Mouse (Mus musculus) midbrain, embryonic 11.5 days (tissue): ENCODE data around the gene Glis3. TPM values are rescaled to one million over a fixed set of nuclear protein-coding genes. Genes with fewer than 3 reads are reported as not detected.

Experiments
- ATAC-seq: fragments of 200-750 bp; cut with Nextera tagmentation; 2 replicates; pipeline ENCODE4 v1.8.0; 2017; ENCODE audit warnings: moderate TSS enrichment, moderate library complexity; ENCODE audit not compliant: low FRiP score
- DNase-seq: peaks from one replicate; pipeline ENCODE4 v3.0.0; 2015; ENCODE audit warnings: low spot score; ENCODE audit errors: missing footprints
- H3K27ac ChIP-seq: fragments of 300-500 bp; sonication (generic); 2 replicates; pipeline ENCODE4 v1.5.1; 2014; ENCODE audit warnings: low read depth, low read length
- H3K27me3 ChIP-seq: fragments of 300-500 bp; sonication (generic); 2 replicates; pipeline ENCODE4 v1.6.1; 2014; ENCODE audit warnings: mild to moderate bottlenecking, low read length, moderate library complexity, mixed read lengths; ENCODE audit not compliant: control insufficient read depth, insufficient read depth
- H3K36me3 ChIP-seq: fragments of 300-500 bp; sonication (generic); 2 replicates; pipeline ENCODE4 v1.6.1; 2014; ENCODE audit warnings: mild to moderate bottlenecking, low read length, moderate library complexity, mixed read lengths; ENCODE audit not compliant: control insufficient read depth, insufficient read depth
- H3K4me1 ChIP-seq: fragments of 300-500 bp; sonication (generic); 2 replicates; pipeline ENCODE4 v1.6.1; 2014; ENCODE audit warnings: low read length; ENCODE audit not compliant: control insufficient read depth, insufficient read depth
- H3K4me2 ChIP-seq: fragments of 300-500 bp; sonication (generic); 2 replicates; pipeline ENCODE4 v1.6.1; 2014; ENCODE audit warnings: mild to moderate bottlenecking, moderate library complexity
- H3K4me3 ChIP-seq: fragments of 300-500 bp; sonication (generic); 2 replicates; pipeline ENCODE4 v1.5.1; 2014; ENCODE audit warnings: low read depth, low read length
- H3K9ac ChIP-seq: fragments of 300-500 bp; sonication (generic); 2 replicates; pipeline ENCODE4 v1.6.1; 2014; ENCODE audit warnings: low read length
- H3K9me3 ChIP-seq: fragments of 300-500 bp; sonication (generic); 2 replicates; pipeline ENCODE4 v1.6.1; 2016; ENCODE audit warnings: low read length; ENCODE audit not compliant: control insufficient read depth
- WGBS: fragments of 180-500 bp; shearing (Covaris S2); extraction: QIAGEN DNeasy Blood & Tissue Kit; methylation state at CpG from one replicate; pipeline ENCODE4 v1.1.7; 2014; 5-methylcytosine and 5-hydroxymethylcytosine counted together
- polyA plus RNA-seq: library from polyadenylated mRNA; unstranded; fragments of >200 nt; fragmentation: Nextera tagmentation; extraction: Ambion mirVana; gene quantifications from 2 replicates; pipeline ENCODE4 v1.2.1, GENCODE M21; 2014

Glis3 gene
- polyA plus RNA-seq, 1 experiment from 2014 or later: 1.9 TPM

DNA sequence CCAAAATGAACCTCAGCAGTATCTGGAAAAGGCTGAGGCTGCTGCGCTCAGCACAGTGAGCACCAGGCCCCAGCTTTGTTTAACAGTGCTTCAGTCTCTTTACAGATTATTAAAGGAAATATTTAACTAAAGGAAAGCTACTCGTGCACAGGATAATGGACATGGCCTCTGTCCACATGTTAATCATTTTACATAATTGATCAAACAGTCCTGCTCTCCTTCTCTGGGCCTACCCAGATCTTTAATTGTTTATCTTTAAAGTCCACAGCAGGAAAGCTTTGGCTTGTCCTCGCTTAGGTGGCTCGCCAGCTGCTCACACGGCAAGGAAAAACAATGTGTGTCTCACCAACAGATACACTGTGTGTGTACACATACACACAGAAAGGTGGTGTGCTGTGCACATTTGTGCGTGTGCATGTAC, 159.1 kb downstream of the Glis3 start:
- DNase-seq: no peak
- no peak for ATAC-seq
- Histone ChIP-seq H3K9me3 (no peaks in the 10 kb centered on the region), H3K4me1 (peaks cover 4% of the 10 kb centered on the region; the same call in 1 of the 2 replicates), H3K9ac (no peak overlapping the region), H3K36me3 (no peaks in the 10 kb centered on the region), H3K4me3 (no peak overlapping the region), H3K4me2 (no peak overlapping the region), H3K27ac (no peak overlapping the region), H3K27me3 (no peaks in the 10 kb centered on the region)
- 64% methylated on average over 6 of the region's 6 CpGs for WGBS

DNA sequence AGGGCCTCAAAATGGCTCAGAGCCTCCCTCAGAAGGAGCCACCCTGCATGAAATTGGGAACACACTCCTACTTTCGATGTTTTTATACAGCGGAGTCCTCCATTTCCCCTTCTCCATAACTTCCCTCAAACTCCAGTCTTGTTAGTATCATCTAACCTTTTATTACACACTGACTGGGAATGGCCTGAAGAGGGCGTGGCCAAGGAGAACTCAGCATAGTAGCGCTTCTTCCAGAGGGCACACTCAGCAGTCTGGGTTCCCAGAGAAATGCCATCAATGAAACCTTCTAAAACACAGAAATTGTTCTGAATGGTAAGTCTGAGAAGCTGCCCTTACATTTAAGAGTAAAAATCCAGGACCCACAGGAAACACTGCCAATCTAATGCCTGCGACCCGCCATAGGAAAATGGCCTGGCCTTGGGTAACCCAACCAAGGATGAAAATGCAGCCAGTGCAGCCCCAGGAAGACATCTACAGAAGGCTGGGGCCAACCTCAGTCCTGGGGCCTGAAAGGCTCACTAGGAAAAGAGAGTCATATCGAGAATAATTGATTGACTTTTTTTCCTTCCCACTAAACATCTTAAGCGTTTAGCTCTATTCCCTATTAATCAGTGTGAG, 159.6 kb downstream of the Glis3 start:
- no peak overlapping the region for H3K4me2 ChIP-seq
- no peaks in the 10 kb centered on the region for H3K27me3 ChIP-seq
- no peak overlapping the region for H3K4me3 ChIP-seq
- no peak for ATAC-seq
- H3K9me3 ChIP-seq: no peaks in the 10 kb centered on the region
- no peak overlapping the region for H3K9ac ChIP-seq
- 90% methylated on average over 8 of the region's 8 CpGs for whole genome bisulfite sequencing
- no peaks in the 10 kb centered on the region for H3K36me3 ChIP-seq
- no peak for DNase-seq
- H3K4me1 ChIP-seq: peaks cover 4% of the 10 kb centered on the region; the same call in 1 of the 2 replicates
- H3K27ac ChIP-seq: no peak overlapping the region

DNA sequence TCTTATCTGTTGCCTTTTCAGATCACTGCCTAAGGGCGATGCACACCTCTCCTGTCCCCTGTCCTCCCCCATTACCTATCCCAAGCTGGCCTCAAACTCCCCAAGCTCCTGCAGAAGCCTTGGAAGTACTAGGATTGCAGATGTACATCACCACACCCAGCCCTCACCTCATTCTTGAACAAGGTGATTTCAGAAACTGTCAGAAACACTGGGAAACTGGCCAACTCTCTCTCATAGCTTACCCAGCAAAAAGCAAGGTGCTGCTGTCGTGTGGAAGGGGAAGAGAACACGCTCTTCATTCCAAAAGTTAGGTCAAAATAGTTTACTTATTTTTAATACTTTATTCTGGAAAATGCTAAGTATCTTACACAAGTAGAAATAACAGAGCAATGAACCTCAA, 160.6 kb downstream of the Glis3 start:
- H3K9ac ChIP-seq: no peak overlapping the region
- ATAC-seq (no peak), DNase-seq (no peak)
- WGBS: 84% methylated on average over 3 of the region's 3 CpGs
- H3K9me3 ChIP-seq: no peaks in the 10 kb centered on the region
- H3K4me2 ChIP-seq: no peak overlapping the region
- peaks cover 4% of the 10 kb centered on the region; the same call in 1 of the 2 replicates for H3K4me1 ChIP-seq
- no peaks in the 10 kb centered on the region for H3K36me3 ChIP-seq
- no peak overlapping the region for H3K27ac ChIP-seq
- H3K27me3 ChIP-seq: no peaks in the 10 kb centered on the region
- no peak overlapping the region for H3K4me3 ChIP-seq

DNA sequence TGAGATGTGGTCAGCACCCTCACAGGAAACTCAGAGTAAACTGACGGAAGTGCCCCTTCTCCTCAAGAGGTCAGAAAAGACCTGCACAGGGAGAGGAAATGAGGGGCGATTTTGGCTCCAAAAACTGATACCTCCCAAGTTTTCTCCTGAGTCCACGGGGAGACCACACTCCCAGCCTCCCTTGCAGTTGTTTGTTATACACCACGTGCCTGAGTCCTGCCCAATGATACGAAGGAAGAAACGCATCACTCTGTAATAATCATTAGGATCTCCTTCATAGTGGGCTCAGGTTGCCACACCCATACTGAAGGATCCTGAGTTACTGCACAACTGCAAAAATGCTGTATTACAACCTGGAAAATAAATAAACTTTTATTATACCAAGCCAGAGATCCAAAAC, 161.0 kb downstream of the Glis3 start:
- Histone ChIP-seq H3K4me3 (no peak overlapping the region), H3K4me2 (no peak overlapping the region), H3K36me3 (no peaks in the 10 kb centered on the region), H3K9me3 (no peaks in the 10 kb centered on the region), H3K4me1 (peaks cover 4% of the 10 kb centered on the region; the same call in 1 of the 2 replicates), H3K27ac (no peak overlapping the region), H3K9ac (no peak overlapping the region), H3K27me3 (no peaks in the 10 kb centered on the region)
- 86% methylated on average over 6 of the region's 6 CpGs for WGBS
- DNase-seq: no peak
- no peak for ATAC-seq

DNA sequence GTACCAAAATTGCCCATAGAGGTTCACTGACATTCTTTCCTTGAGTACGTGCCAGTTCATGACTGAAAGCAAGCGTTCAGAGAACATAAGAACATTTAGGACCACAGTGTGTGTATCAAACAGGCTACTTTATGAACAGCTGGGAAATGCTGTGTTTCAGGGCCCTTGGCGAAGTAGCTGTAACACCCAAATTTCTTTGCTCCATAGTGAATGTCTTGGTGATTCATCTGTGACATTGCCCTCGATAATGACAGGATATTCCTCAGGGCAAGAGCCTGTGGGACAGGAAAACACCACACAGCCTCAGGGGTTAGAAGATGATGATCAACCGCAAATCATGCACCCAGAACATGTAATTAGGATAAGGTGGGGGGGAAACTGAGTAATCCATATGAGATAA, 161.6 kb downstream of the Glis3 start:
- no peaks in the 10 kb centered on the region for H3K9me3 ChIP-seq
- no peaks in the 10 kb centered on the region for H3K27me3 ChIP-seq
- no peak for ATAC-seq
- H3K4me1 ChIP-seq: peaks cover 4% of the 10 kb centered on the region; the same call in 1 of the 2 replicates
- no peak overlapping the region for H3K4me2 ChIP-seq
- no peak for DNase-seq
- 89% methylated on average over 5 of the region's 5 CpGs for WGBS
- no peak overlapping the region for H3K27ac ChIP-seq
- no peak overlapping the region for H3K4me3 ChIP-seq
- H3K36me3 ChIP-seq: no peaks in the 10 kb centered on the region
- no peak overlapping the region for H3K9ac ChIP-seq

DNA sequence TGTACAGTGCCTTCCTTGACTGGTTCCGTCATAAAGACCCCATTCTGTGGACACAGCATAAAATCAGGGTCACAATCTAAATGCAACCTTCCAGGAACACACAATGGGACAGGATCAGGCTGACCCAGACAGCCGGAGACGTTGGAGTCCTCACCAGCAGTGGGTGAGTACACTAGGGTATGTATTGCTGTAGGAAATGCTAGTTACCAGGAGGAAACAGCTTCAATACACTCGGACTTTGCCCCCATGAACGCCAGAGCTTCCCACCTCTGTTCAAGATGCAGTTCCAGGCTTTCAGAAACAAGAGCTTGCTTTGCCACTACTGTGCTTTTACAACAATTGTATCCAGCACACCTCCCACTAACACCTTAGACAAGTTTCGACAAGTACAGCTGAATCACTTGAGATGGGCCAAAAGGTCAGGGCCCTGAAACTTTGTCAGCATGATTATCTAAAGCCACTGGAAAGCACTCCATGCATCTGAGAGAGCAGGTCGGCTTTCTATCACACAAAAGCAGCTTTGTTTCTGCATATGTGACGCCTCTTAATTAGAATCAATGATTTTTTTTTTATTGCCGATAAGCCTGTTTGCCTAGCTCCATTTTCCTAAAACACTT, 162.3 kb downstream of the Glis3 start:
- WGBS: 49% methylated on average over 9 of the region's 9 CpGs
- Histone ChIP-seq H3K27ac (no peak overlapping the region), H3K27me3 (no peaks in the 10 kb centered on the region), H3K36me3 (no peaks in the 10 kb centered on the region), H3K4me2 (no peak overlapping the region), H3K4me1 (peaks cover 4% of the 10 kb centered on the region; the same call in 1 of the 2 replicates), H3K4me3 (no peak overlapping the region), H3K9ac (no peak overlapping the region), H3K9me3 (no peaks in the 10 kb centered on the region)
- DNase-seq (no peak), ATAC-seq (no peak)

DNA sequence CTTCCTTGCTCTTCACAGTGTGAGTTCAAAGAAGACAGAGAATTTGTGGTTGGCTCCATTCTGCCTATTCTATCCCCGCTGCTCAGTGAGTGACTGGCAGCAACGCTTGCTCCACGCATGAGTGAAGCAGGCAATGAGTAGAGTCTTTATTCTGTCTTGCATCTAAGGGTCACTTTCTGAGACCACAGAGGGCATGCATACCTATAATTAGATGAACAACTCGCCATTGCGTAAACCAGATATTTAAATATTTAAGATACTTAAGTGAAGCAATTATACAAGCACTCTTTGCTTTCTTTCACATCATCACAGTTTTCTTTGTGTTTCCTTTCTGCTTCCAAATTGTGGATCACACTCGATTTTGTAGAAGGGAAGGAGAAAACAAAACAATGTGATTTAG, 163.4 kb downstream of the Glis3 start:
- H3K27ac ChIP-seq: no peak overlapping the region
- peaks cover 4% of the 10 kb centered on the region; the same call in 1 of the 2 replicates for H3K4me1 ChIP-seq
- no peaks in the 10 kb centered on the region for H3K9me3 ChIP-seq
- ATAC-seq (no peak), DNase-seq (no peak)
- no peak overlapping the region for H3K4me3 ChIP-seq
- 51% methylated on average over 6 of the region's 6 CpGs for WGBS
- no peaks in the 10 kb centered on the region for H3K27me3 ChIP-seq
- H3K9ac ChIP-seq: no peak overlapping the region
- H3K4me2 ChIP-seq: no peak overlapping the region
- no peaks in the 10 kb centered on the region for H3K36me3 ChIP-seq

DNA sequence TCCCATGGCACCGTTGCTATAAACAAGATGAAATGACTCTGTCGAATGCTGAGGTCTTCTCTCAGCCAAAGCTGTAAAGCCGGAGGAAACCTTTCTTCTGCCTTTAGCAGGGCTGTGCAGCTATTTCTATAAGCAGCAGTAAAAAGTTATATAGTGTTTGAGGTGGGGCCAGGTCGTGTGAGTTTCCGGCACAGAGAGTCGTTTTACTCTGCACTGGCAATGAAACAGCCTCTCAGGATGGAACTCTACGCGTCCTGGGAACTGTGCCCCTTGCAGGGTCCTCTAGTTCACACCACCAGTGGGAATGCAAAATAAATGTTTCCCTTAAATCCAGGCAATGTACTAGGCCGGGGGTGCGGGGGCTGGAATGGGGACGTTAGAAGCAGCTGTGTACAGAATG, 167.4 kb downstream of the Glis3 start:
- H3K4me3 ChIP-seq: no peak overlapping the region
- H3K4me1 ChIP-seq: peaks cover 2% of the 10 kb centered on the region; the same call in 1 of the 2 replicates
- no peaks in the 10 kb centered on the region for H3K27me3 ChIP-seq
- no peak overlapping the region for H3K9ac ChIP-seq
- no peak for ATAC-seq
- H3K36me3 ChIP-seq: no peaks in the 10 kb centered on the region
- no peak for DNase-seq
- 83% methylated on average over 11 of the region's 11 CpGs for WGBS
- no peak overlapping the region for H3K27ac ChIP-seq
- no peak overlapping the region for H3K4me2 ChIP-seq
- H3K9me3 ChIP-seq: no peaks in the 10 kb centered on the region

DNA sequence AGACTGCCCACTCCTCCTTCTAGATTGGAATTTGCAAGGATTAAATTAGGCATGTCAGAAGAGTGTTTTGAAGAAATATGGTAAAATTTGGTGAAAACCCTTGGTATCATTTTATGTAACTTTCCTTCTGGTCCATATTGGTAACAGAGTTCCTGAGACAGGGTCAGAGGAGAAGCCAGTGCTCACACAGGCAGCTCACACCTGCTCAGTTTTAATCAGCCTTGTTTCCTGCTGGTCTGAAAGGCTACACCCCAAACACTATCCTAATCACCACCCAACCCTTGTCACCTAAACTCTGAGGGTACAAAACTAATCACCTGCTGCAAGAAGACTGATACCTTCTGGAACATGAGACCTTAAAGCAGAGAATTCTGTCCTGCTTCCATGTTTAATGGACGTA, 168.0 kb downstream of the Glis3 start:
- no peaks in the 10 kb centered on the region for H3K27me3 ChIP-seq
- no peak overlapping the region for H3K27ac ChIP-seq
- H3K4me1 ChIP-seq: no peaks in the 10 kb centered on the region
- ATAC-seq: no peak
- no peaks in the 10 kb centered on the region for H3K36me3 ChIP-seq
- 94% methylated on average over 1 of the region's 1 CpGs for WGBS
- H3K4me3 ChIP-seq: no peak overlapping the region
- H3K4me2 ChIP-seq: no peak overlapping the region
- H3K9ac ChIP-seq: no peak overlapping the region
- DNase-seq: no peak
- no peaks in the 10 kb centered on the region for H3K9me3 ChIP-seq
